Mouse (Mus musculus) MEL (cell line): ENCODE results near the gene Ube3c. TPM values are rescaled to one million over a fixed set of nuclear protein-coding genes. Genes with fewer than 3 reads are reported as not detected.

Experiments used
- DNase-seq: peaks from one replicate; pipeline ENCODE4 v3.0.0; 2011; ENCODE audit warnings: low read depth, low spot score
- H3K27ac ChIP-seq: 2 replicates; pipeline ENCODE4 v1.5.1; 2012; ENCODE audit warnings: low read depth, mild to moderate bottlenecking, control low read depth, low read length, moderate library complexity; ENCODE audit not compliant: control insufficient read depth
- H3K27me3 ChIP-seq, 2 experiments: fragments of 150-350 bp in 1 of 2; sonication (generic) in 1 of 2; 2 replicates each; pipeline ENCODE4 v1.6.1; 2012; ENCODE audit warnings: low read length in 2 of 2, mild to moderate bottlenecking in 2 of 2, improper control_type of control experiment in 1 of 2, moderate library complexity in 1 of 2; ENCODE audit not compliant: insufficient read depth in 2 of 2, control insufficient read depth in 1 of 2
- H3K36me3 ChIP-seq, 2 experiments: 2 replicates each; pipeline ENCODE4 v1.6.1; 2012 to 2014; ENCODE audit warnings: low read length in 2 of 2, improper control_type of control experiment in 1 of 2, inconsistent platforms in 1 of 2, mild to moderate bottlenecking in 1 of 2; ENCODE audit not compliant: insufficient read depth in 2 of 2, control insufficient read depth in 1 of 2
- H3K4me1 ChIP-seq, 2 experiments: fragments of 150-350 bp in 1 of 2; sonication (generic) in 1 of 2; 2 replicates each; pipeline ENCODE4 v1.6.1; 2012; ENCODE audit warnings: low read length in 2 of 2, improper control_type of control experiment in 1 of 2, mild to moderate bottlenecking in 1 of 2; ENCODE audit not compliant: insufficient read depth in 2 of 2, control insufficient read depth in 1 of 2
- H3K4me3 ChIP-seq, 2 experiments: fragments of 150-350 bp in 1 of 2; sonication (generic) in 1 of 2; 2 replicates each; pipeline ENCODE4 v1.5.1; 2012; ENCODE audit warnings: low read depth in 2 of 2, low read length in 2 of 2, mild to moderate bottlenecking in 2 of 2, moderate library complexity in 2 of 2, control low read depth in 1 of 2, improper control_type of control experiment in 1 of 2; ENCODE audit not compliant: control insufficient read depth in 1 of 2, insufficient read depth in 1 of 2
- H3K79me2 ChIP-seq: 2 replicates; pipeline ENCODE4 v1.6.1; 2012; ENCODE audit warnings: mild to moderate bottlenecking, low read length, moderate library complexity; ENCODE audit not compliant: control insufficient read depth, poor library complexity, insufficient read depth
- H3K9ac ChIP-seq: 2 replicates; pipeline ENCODE4 v1.6.1; 2012; ENCODE audit warnings: low read depth, mild to moderate bottlenecking, control low read depth, low read length, moderate library complexity; ENCODE audit not compliant: control insufficient read depth, poor library complexity, severe bottlenecking
- H3K9me3 ChIP-seq: fragments of 150-350 bp; sonication (generic); replicated peaks from 2 replicates; pipeline ENCODE4 v1.6.1; 2012; ENCODE audit warnings: mild to moderate bottlenecking, low read length, improper control_type of control experiment, moderate library complexity; ENCODE audit not compliant: insufficient read depth
- BHLHE40 ChIP-seq: IDR thresholded peaks from 2 replicates; pipeline ENCODE4 v1.6.1; 2012; ENCODE audit warnings: low read depth, mild to moderate bottlenecking, inconsistent platforms, low read length, improper control_type of control experiment, borderline replicate concordance
- CHD1 ChIP-seq: IDR thresholded peaks from 2 replicates; pipeline ENCODE4 v1.6.1; 2012; ENCODE audit warnings: low read depth, mild to moderate bottlenecking, inconsistent platforms, low read length, improper control_type of control experiment
- CHD2 ChIP-seq: IDR thresholded peaks from 2 replicates; pipeline ENCODE4 v1.6.1; 2011; ENCODE audit warnings: low read length, improper control_type of control experiment
- CTCF ChIP-seq, 3 experiments: IDR thresholded peaks in 2 of 3; conservative IDR thresholded peaks in 1 of 3; 2 replicates each; pipeline ENCODE4 v1.5.1; 2011 to 2012; ENCODE audit warnings: low read length in 3 of 3, low read depth in 2 of 3, mild to moderate bottlenecking in 2 of 3, improper control_type of control experiment in 1 of 3, inconsistent platforms in 1 of 3, mixed read lengths in 1 of 3, moderate library complexity in 1 of 3; ENCODE audit not compliant: control insufficient read depth in 1 of 3, insufficient read depth in 1 of 3, poor library complexity in 1 of 3, severe bottlenecking in 1 of 3
- E2F4 ChIP-seq: IDR thresholded peaks from 2 replicates; pipeline ENCODE4 v1.6.1; 2011; ENCODE audit warnings: low read depth, low read length, improper control_type of control experiment, borderline replicate concordance
- EP300 ChIP-seq, 2 experiments: IDR thresholded peaks; 2 replicates each; pipeline ENCODE4 v1.6.1; 2011; ENCODE audit warnings: improper control_type of control experiment in 2 of 2, low read length in 2 of 2, low read depth in 1 of 2, mild to moderate bottlenecking in 1 of 2
- GABPA ChIP-seq: IDR thresholded peaks from 2 replicates; pipeline ENCODE4 v1.6.1; 2012; ENCODE audit warnings: low read depth, mild to moderate bottlenecking, inconsistent platforms, low read length, improper control_type of control experiment, moderate library complexity
- GATA1 ChIP-seq: IDR thresholded peaks from 2 replicates; pipeline ENCODE4 v1.6.1; 2011; ENCODE audit warnings: low read depth, low read length, improper control_type of control experiment
- HCFC1 ChIP-seq: IDR thresholded peaks from 2 replicates; pipeline ENCODE4 v1.6.1; 2012; ENCODE audit warnings: low read depth, mild to moderate bottlenecking, inconsistent platforms, low read length, improper control_type of control experiment, moderate library complexity
- JUND ChIP-seq: IDR thresholded peaks from 2 replicates; pipeline ENCODE4 v1.6.1; 2011; ENCODE audit warnings: low read depth, mild to moderate bottlenecking, improper control_type of control experiment, low read length
- KAT2A ChIP-seq: conservative IDR thresholded peaks from 2 replicates; pipeline ENCODE4 v1.6.1; 2012; ENCODE audit warnings: low read depth, low read length, improper control_type of control experiment, inconsistent platforms
- MAFK ChIP-seq: IDR thresholded peaks from 2 replicates; pipeline ENCODE4 v1.6.1; 2011; ENCODE audit warnings: low read depth, mild to moderate bottlenecking, low read length, improper control_type of control experiment, borderline replicate concordance
- MAX ChIP-seq: IDR thresholded peaks from 2 replicates; pipeline ENCODE4 v1.6.1; 2011; ENCODE audit warnings: low read length, improper control_type of control experiment
- MEF2A ChIP-seq: IDR thresholded peaks from 2 replicates; pipeline ENCODE4 v1.6.1; 2014; ENCODE audit warnings: low read depth, mild to moderate bottlenecking, inconsistent platforms, low read length, improper control_type of control experiment; ENCODE audit not compliant: poor library complexity, insufficient replicate concordance, severe bottlenecking; ENCODE audit errors: extremely low read depth
- MXI1 ChIP-seq: IDR thresholded peaks from 2 replicates; pipeline ENCODE4 v1.6.1; 2011; ENCODE audit warnings: mild to moderate bottlenecking, low read depth, low read length, improper control_type of control experiment
- MYC ChIP-seq: IDR thresholded peaks from 2 replicates; pipeline ENCODE4 v1.6.1; 2011; ENCODE audit warnings: low read depth, mild to moderate bottlenecking, low read length, improper control_type of control experiment, moderate library complexity
- NRF1 ChIP-seq: IDR thresholded peaks from 2 replicates; pipeline ENCODE4 v1.6.1; 2014; ENCODE audit warnings: low read depth, mild to moderate bottlenecking, inconsistent platforms, low read length, improper control_type of control experiment, moderate library complexity; ENCODE audit not compliant: poor library complexity, insufficient read depth, severe bottlenecking
- POLR2AphosphoS2 ChIP-seq: IDR thresholded peaks from 2 replicates; pipeline ENCODE4 v1.6.1; 2011; ENCODE audit warnings: low read length, improper control_type of control experiment
- POLR2AphosphoS5 ChIP-seq: IDR thresholded peaks from 2 replicates; pipeline ENCODE4 v1.6.1; 2012; ENCODE audit warnings: low read depth, borderline replicate concordance, mild to moderate bottlenecking, inconsistent platforms, low read length, moderate library complexity, mixed read lengths
- RAD21 ChIP-seq: IDR thresholded peaks from 2 replicates; pipeline ENCODE4 v1.6.1; 2011; ENCODE audit warnings: mild to moderate bottlenecking, low read depth, low read length, improper control_type of control experiment
- RCOR1 ChIP-seq: IDR thresholded peaks from 2 replicates; pipeline ENCODE4 v1.6.1; 2012; ENCODE audit warnings: low read depth, mild to moderate bottlenecking, inconsistent platforms, low read length, improper control_type of control experiment
- TBP ChIP-seq: IDR thresholded peaks from 2 replicates; pipeline ENCODE4 v1.8.0; 2011; ENCODE audit warnings: low read depth, low read length, improper control_type of control experiment
- TCF12 ChIP-seq: IDR thresholded peaks from 2 replicates; pipeline ENCODE4 v1.6.1; 2014; ENCODE audit warnings: low read depth, mild to moderate bottlenecking, inconsistent platforms, low read length, improper control_type of control experiment, moderate library complexity
- UBTF ChIP-seq: IDR thresholded peaks from 2 replicates; pipeline ENCODE4 v1.6.1; 2012; ENCODE audit warnings: low read depth, mild to moderate bottlenecking, inconsistent platforms, low read length, improper control_type of control experiment, moderate library complexity, borderline replicate concordance; ENCODE audit not compliant: insufficient read depth
- USF1 ChIP-seq: IDR thresholded peaks from 2 replicates; pipeline ENCODE4 v1.6.1; 2014; ENCODE audit warnings: low read depth, mild to moderate bottlenecking, inconsistent platforms, low read length, improper control_type of control experiment, moderate library complexity
- USF2 ChIP-seq, 2 experiments: IDR thresholded peaks; 2 replicates each; pipeline ENCODE4 v1.6.1; 2011 to 2012; ENCODE audit warnings: improper control_type of control experiment in 2 of 2, low read length in 2 of 2, borderline replicate concordance in 1 of 2, inconsistent platforms in 1 of 2, low read depth in 1 of 2, mild to moderate bottlenecking in 1 of 2; ENCODE audit not compliant: insufficient read depth in 1 of 2
- ZC3H11A ChIP-seq: IDR thresholded peaks from 2 replicates; pipeline ENCODE4 v1.6.1; 2012; ENCODE audit warnings: low read depth, mild to moderate bottlenecking, inconsistent platforms, low read length, improper control_type of control experiment
- ZKSCAN1 ChIP-seq: IDR thresholded peaks from 2 replicates; pipeline ENCODE4 v1.6.1; 2012; ENCODE audit warnings: low read depth, mild to moderate bottlenecking, inconsistent platforms, low read length, improper control_type of control experiment, moderate library complexity
- ZMIZ1 ChIP-seq: IDR thresholded peaks from 2 replicates; pipeline ENCODE4 v1.6.1; 2012; ENCODE audit warnings: low read depth, mild to moderate bottlenecking, inconsistent platforms, low read length, improper control_type of control experiment, moderate library complexity
- ZNF384 ChIP-seq: IDR thresholded peaks from 2 replicates; pipeline ENCODE4 v1.6.1; 2012; ENCODE audit warnings: low read depth, mild to moderate bottlenecking, inconsistent platforms, low read length, improper control_type of control experiment
- polyA plus RNA-seq, 2 experiments: library from polyadenylated mRNA; stranded (reverse) in 1 of 2; unstranded in 1 of 2; fragments of >175 nt in 1 of 2; fragments of >200 nt in 1 of 2; gene quantifications; 2 replicates each; pipeline versions ENCODE4 v1.2.1 to v1.2.4; 2012; ENCODE audit warnings: low replicate concordance in 2 of 2, low read depth in 1 of 2; ENCODE audit not compliant: insufficient read length in 2 of 2, insufficient read depth in 1 of 2, missing spikeins in 1 of 2
- total RNA-seq: library from RNA; depleted of rRNA; stranded (reverse); fragments of 300-350 nt; gene quantifications from 2 replicates; pipeline ENCODE4 v1.2.3, GENCODE M21; 2012

Gene Ube3c
- total and polyA plus RNA-seq, 3 experiments, result 34.7 to 39.6 TPM; not detected in 1

GRCm38 (mm10) chr5:29631711-29632110 is 62.7 kb downstream of the Ube3c start:
- Histone ChIP-seq H3K9ac (no peak overlapping the region), H3K4me1 (peaks cover 10 to 11% of the 10 kb centered on the region in 2 experiments), H3K9me3 (no peaks in the 10 kb centered on the region), H3K27ac (no peak overlapping the region), H3K27me3 (no peaks in the 10 kb centered on the region), H3K79me2 (no peaks in the 10 kb centered on the region), H3K36me3 (peaks cover 14 to 36% of the 10 kb centered on the region in 2 experiments), H3K4me3 (no peak overlapping the region)
- TF ChIP-seq NRF1, result no peak
- no peak for TF ChIP-seq USF2 (IDR thresholded peaks at IDR 0.05; ENCODE audit: borderline replicate concordance in 1 of 2, insufficient read depth in 1 of 2, low read depth in 1 of 2, low read length in 2 of 2)
- TF ChIP-seq CHD2, result no peak
- no peak for TF ChIP-seq UBTF
- TF ChIP-seq HCFC1, result no peak
- TF ChIP-seq POLR2AphosphoS2, result no peak
- TF ChIP-seq ZC3H11A, result no peak
- TF ChIP-seq EP300 (IDR thresholded peaks at IDR 0.05; ENCODE audit: low read depth in 1 of 2, low read length in 2 of 2), result no peak
- TF ChIP-seq JUND, result no peak
- TF ChIP-seq E2F4, result no peak
- no peak for TF ChIP-seq GATA1
- TF ChIP-seq GABPA, result no peak
- TF ChIP-seq CHD1, result no peak
- no peak for TF ChIP-seq CTCF (IDR thresholded peaks at IDR 0.05 in 2 of 3, conservative IDR thresholded peaks at IDR 0.05 in 1 of 3; ENCODE audit: control insufficient read depth in 1 of 3, insufficient read depth in 1 of 3, low read depth in 2 of 3, low read length in 3 of 3, poor library complexity in 1 of 3, severe bottlenecking in 1 of 3)
- TF ChIP-seq TBP, result no peak
- no peak for TF ChIP-seq ZKSCAN1
- no peak for TF ChIP-seq POLR2AphosphoS5
- TF ChIP-seq MXI1, result no peak
- TF ChIP-seq USF1, result no peak
- TF ChIP-seq KAT2A, result no peak
- DNase-seq, result no peak

GRCm38 (mm10) chr5:29636298-29636697 is 67.3 kb downstream of the Ube3c start:
- peak overlapping the region; percentile 12; the same call in 1 of the 2 replicates for H3K9ac ChIP-seq
- peak; percentile 81 for DNase-seq
- H3K4me3 ChIP-seq, result no peak overlapping the region
- no peaks in the 10 kb centered on the region for H3K9me3 ChIP-seq
- H3K79me2 ChIP-seq, result no peaks in the 10 kb centered on the region
- H3K27ac ChIP-seq, result peak overlapping the region; percentile 60
- peaks cover 18 to 20% of the 10 kb centered on the region in 2 experiments for H3K4me1 ChIP-seq
- peaks cover 23 to 44% of the 10 kb centered on the region in 2 experiments for H3K36me3 ChIP-seq
- H3K27me3 ChIP-seq, result no peaks in the 10 kb centered on the region
- TF ChIP-seq POLR2AphosphoS5 (no peak), GATA1 (peak; percentile 81), MYC (no peak), ZNF384 (peak; percentile 23; the same call in 1 of the 2 replicates), ZMIZ1 (no peak), BHLHE40 (no peak), RCOR1 (peak; percentile 36; the same call in 1 of the 2 replicates), TBP (no peak), TCF12 (peak; percentile 82), MAFK (no peak), EP300 (IDR thresholded peaks at IDR 0.05; ENCODE audit: low read depth in 1 of 2, low read length in 2 of 2) (peak; percentile 75 to 86), MAX (peak; percentile 32; the same call in 1 of the 2 replicates), RAD21 (no peak), ZKSCAN1 (no peak), HCFC1 (no peak), E2F4 (no peak), MXI1 (0 out of 2 replicates have a peak, but pooled peaks have one; percentile 43), MEF2A (no peak), USF1 (no peak), KAT2A (no peak)
